ENCODE assay signal across 8 mouse cellular contexts in the genomic region with DNA sequence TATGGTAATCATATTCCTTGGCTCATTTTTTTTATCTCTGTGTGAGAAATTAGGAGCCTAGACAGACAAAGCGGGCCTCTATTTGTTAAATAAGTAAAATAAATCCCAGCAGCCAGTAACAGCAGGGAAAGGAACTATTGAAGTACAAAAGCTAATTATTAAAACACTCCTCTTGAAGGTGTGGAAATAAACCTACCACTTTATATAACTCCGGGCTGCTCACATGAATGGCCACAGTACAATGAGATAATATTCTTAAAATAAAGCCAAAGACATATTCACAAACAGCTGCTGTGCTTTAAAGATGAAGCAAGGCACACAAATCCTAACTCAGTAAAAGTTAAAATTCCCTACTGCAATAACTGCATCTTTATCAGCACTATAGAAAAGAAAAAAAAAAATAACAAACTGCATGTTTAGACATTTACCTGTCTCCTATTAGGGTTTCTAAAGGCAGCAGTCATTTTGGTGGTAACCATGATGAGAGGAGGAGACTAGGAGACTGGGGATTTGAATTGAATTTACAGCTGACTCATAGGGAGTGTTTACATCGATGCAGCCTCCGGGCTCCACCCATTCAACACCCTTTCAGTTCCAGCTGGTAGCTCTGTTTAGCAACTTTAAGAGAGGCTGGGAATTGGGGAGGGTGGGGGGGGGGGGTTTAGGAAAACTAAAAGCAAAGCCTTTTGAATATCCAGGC. TPM values are rescaled to one million over a fixed set of nuclear protein-coding genes. Genes with fewer than 3 reads are reported as not detected.
DNase-seq lines count a peak whose midpoint lies in the region; ATAC-seq lines count a peak whose summit lies in the region.

TSS of gene Evi5 (minus strand) at position 547 of the 700 bp plus-strand sequence.

- peaks cover 27% of the 10 kb centered on the region for H3K4me1 ChIP-seq in heart, embryonic 10.5 days
- no peaks in the 10 kb centered on the region for H3K4me1 ChIP-seq in midbrain, embryonic 13.5 days (replicated peaks)

- WGBS in heart, embryonic 10.5 days: 33% methylated on average over 4 of the region's 4 CpGs
- WGBS in midbrain, embryonic 13.5 days: 56% methylated on average over 4 of the region's 4 CpGs

- H3K9me3 ChIP-seq in heart, embryonic 10.5 days: no peaks in the 10 kb centered on the region
- H3K9me3 ChIP-seq in midbrain, embryonic 13.5 days: no peaks in the 10 kb centered on the region

- no peak; the same call in 1 of the 2 replicates for ATAC-seq in common myeloid progenitor, adult 5-6 weeks (replicated peaks; ENCODE audit: low read depth, poor library complexity, severe bottlenecking)
- ATAC-seq in midbrain, embryonic 13.5 days: no peak

- no peak within 1 kb of the TSS for H3K9ac ChIP-seq in midbrain, embryonic 13.5 days (replicated peaks)

- H3K27me3 ChIP-seq in heart, embryonic 10.5 days (ENCODE audit: insufficient read depth, poor library complexity, severe bottlenecking): no peaks in the 10 kb centered on the region
- H3K27me3 ChIP-seq in midbrain, embryonic 13.5 days: 0 out of 2 replicates have a peak, but pooled peaks cover 4% of the 10 kb centered on the region

- H3K27ac ChIP-seq in heart, embryonic 10.5 days: peak within 1 kb of the TSS; percentile 75
- no peak within 1 kb of the TSS for H3K27ac ChIP-seq in midbrain, embryonic 13.5 days

- H3K4me2 ChIP-seq in midbrain, embryonic 13.5 days (replicated peaks): no peak within 1 kb of the TSS

- DNase-seq in right cerebral cortex, adult 18-20 months: peak; percentile 20
- no peak for DNase-seq in right cerebral cortex, postnatal 25 days
- peak; percentile 79 for DNase-seq in heart, embryonic 10.5 days (ENCODE audit: low spot score)
- no peak for DNase-seq in layer of hippocampus, postnatal 14 days (ENCODE audit: low spot score in 2 of 2)
- DNase-seq in urinary bladder, postnatal 25 days (ENCODE audit: low spot score): no peak
- DNase-seq in thymus, postnatal 14 days: no peak

- peak within 1 kb of the TSS; percentile 30; the same call in 1 of the 2 replicates for H3K4me3 ChIP-seq in heart, embryonic 10.5 days
- H3K4me3 ChIP-seq in midbrain, embryonic 13.5 days (replicated peaks): no peak within 1 kb of the TSS

- H3K36me3 ChIP-seq in heart, embryonic 10.5 days: no peaks in the 10 kb centered on the region
- H3K36me3 ChIP-seq in midbrain, embryonic 13.5 days: no peaks in the 10 kb centered on the region

RNA-seq across cellular contexts. Expression of gene Evi5, which starts in this region (rescaled TPM):
- 7.9 and 15.4 TPM in 2 replicates for total RNA-seq in common myeloid progenitor, adult 5-6 weeks (2017)
- 43.3 and 53.9 TPM in 2 replicates for polyA plus RNA-seq in heart, embryonic 10.5 days (2016; fragmentation: Nextera tagmentation; extraction: Ambion mirVana)
- total RNA-seq in layer of hippocampus, postnatal 14 days (2021): 10 to 100 TPM; 66.6 to 68.9 TPM
- polyA plus RNA-seq in midbrain, embryonic 13.5 days (2015; fragmentation: Nextera tagmentation; extraction: Ambion mirVana): 40.8 and 44.3 TPM in 2 replicates

Comparison
In these comparisons a context has a peak if more than half of its experiments do, and no peak if none do; other contexts are left out.
1. DNase-seq: peak in right cerebral cortex, adult 18-20 months (single experiment) and heart, embryonic 10.5 days (single experiment); none in right cerebral cortex, postnatal 25 days (single experiment), layer of hippocampus, postnatal 14 days (0 of 2), urinary bladder, postnatal 25 days (single experiment) and thymus, postnatal 14 days (single experiment).